In genomic region chr7:27158171-27158570, GRCm38 (mm10) we compare ENCODE assay signal across 41 mouse cellular contexts. TPM values are rescaled to one million over a fixed set of nuclear protein-coding genes. Genes with fewer than 3 reads are reported as not detected.
"Had no signal": no experiment of that assay in that cellular context is flagged by ENCODE, and none has a peak within 500 bp of the region (broad histone marks: within the 10 kb centered on the region; RNA-seq: fewer than 3 reads in every experiment).

No protein-coding gene starts in this region.

- ATAC-seq: hindbrain, postnatal 0 days; intestine, embryonic 16.5 days; liver, embryonic 12.5 days had no signal

- DNase-seq: gastrocnemius, postnatal 14 days; gastrocnemius, postnatal 36 days; heart, adult 18-20 months; heart, postnatal 10 days; kidney, adult 11 months; kidney, adult 2 months; kidney, adult 9 months; kidney, postnatal 14 days; kidney, postnatal 36 days; layer of hippocampus, adult 9-11 months; layer of hippocampus, postnatal 36 days; left cerebral cortex, postnatal 4 days; lung, adult 18-20 months had no signal

RNA-seq across cellular contexts. Expression of gene Cyp2t4, which starts 4.7 kb away (rescaled TPM):
- total RNA-seq: gastrocnemius, adult 8-10 months; gastrocnemius, postnatal 14 days; gastrocnemius, postnatal 36 days; heart, adult 18-20 months; heart, adult 8-10 months; heart, postnatal 10 days; heart, postnatal 25 days; hematopoietic stem cell, adult 5-6 weeks; hindbrain, postnatal 0 days; layer of hippocampus, adult 18-20 months; layer of hippocampus, adult 8-10 months; layer of hippocampus, postnatal 14 days; layer of hippocampus, postnatal 36 days; left cerebral cortex, adult 18-20 months; left cerebral cortex, adult 8-10 months; left cerebral cortex, postnatal 10 days; left cerebral cortex, postnatal 25 days; left cerebral cortex, postnatal 4 days; liver, adult 2 months had no signal
- polyA plus RNA-seq: heart, embryonic 12.5 days; hindbrain, embryonic 11.5 days; kidney, adult 2 months; kidney, embryonic 15.5 days; kidney, postnatal 0 days; large intestine, adult 2 months; limb, embryonic 13.5 days; liver, adult 2 months; liver, embryonic 12.5 days; liver, embryonic 14.5 days; liver, embryonic 16.5 days had no signal

RNA-seq across cellular contexts. Expression of gene Gm21983, which starts 22.7 kb away (rescaled TPM):
- total RNA-seq: gastrocnemius, adult 8-10 months; gastrocnemius, postnatal 14 days; gastrocnemius, postnatal 36 days; heart, adult 18-20 months; heart, adult 8-10 months; heart, postnatal 25 days; hematopoietic stem cell, adult 5-6 weeks; hindbrain, postnatal 0 days; layer of hippocampus, adult 18-20 months; layer of hippocampus, adult 8-10 months; layer of hippocampus, postnatal 14 days; layer of hippocampus, postnatal 36 days; left cerebral cortex, adult 18-20 months; left cerebral cortex, adult 8-10 months; left cerebral cortex, postnatal 10 days; left cerebral cortex, postnatal 25 days; left cerebral cortex, postnatal 4 days had no signal
- polyA plus RNA-seq: heart, embryonic 10.5 days; heart, embryonic 14.5 days; heart, embryonic 16.5 days; hindbrain, embryonic 11.5 days; intestine, embryonic 14.5 days; intestine, embryonic 16.5 days; kidney, adult 2 months; kidney, embryonic 15.5 days; large intestine, adult 2 months; limb, embryonic 11.5 days; liver, adult 2 months; liver, embryonic 12.5 days; liver, embryonic 16.5 days had no signal

RNA-seq across cellular contexts. Expression of gene Mia, which starts 22.8 kb away (rescaled TPM):
- total RNA-seq: heart, postnatal 10 days; heart, postnatal 25 days; hematopoietic stem cell, adult 5-6 weeks; liver, adult 2 months had no signal
- polyA plus RNA-seq: heart, embryonic 12.5 days had no signal
